Mouse (Mus musculus): ENCODE measurements at regions not wholly inside any gene's neighbourhood (a gene's known extent, or its start where the extent isn't known, plus 50 kb on each side); places are given as distances from the start of the nearest gene placed in this dataset.

DNA sequence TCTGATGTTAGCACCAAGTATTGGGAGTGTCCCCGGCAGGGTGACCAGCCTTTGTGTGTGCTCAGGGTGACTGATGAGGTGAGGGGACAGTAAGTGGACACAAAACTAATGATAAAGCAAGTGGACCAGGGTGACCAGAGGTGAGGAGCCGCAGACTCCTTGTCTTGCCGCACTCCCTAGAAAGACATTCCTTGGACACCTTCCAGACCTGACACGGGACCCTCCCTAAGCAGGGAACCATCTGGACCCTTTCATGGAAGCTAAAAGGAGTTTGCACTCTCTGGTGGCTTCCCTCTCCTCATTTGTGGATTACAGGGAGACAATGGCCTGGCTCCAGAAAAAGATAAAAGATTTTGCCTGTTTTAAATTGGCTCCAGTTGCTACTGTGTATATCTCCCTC is 230.7 kb downstream of the Gm12728 start:
- H3K4me1 ChIP-seq (ENCODE audit: control insufficient read depth, insufficient read depth, insufficient read length, low read length), result no peaks in the 10 kb centered on the region
- H3K4me3 ChIP-seq (ENCODE audit: insufficient read depth, low read depth, low read length), result no peak overlapping the region

DNA sequence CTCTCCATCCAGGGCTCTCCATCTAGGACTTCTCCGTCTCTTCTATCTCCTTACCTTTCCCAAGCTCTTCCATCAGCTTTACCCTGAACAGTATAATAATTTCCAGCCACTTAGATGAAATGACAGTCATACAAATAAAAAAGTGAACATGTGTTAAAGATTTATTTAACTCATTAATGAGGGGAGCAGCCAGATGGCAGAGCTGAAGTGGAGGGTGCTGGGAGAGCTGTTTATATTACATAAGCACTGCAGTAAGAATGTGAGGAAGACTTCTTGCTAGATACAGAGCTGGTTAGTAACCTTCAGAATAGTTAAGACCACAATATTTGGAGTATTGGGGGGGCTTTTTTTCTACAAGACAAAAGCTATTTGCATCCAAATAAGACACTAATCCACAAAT is 234.9 kb downstream of the Gm12728 start:
- H3K4me1 ChIP-seq (ENCODE audit: control insufficient read depth, insufficient read depth, insufficient read length, low read length), result no peaks in the 10 kb centered on the region
- H3K27ac ChIP-seq (replicated peaks; ENCODE audit: low read depth, low read length), result no peak overlapping the region
- no peak overlapping the region for H3K4me3 ChIP-seq (ENCODE audit: insufficient read depth, low read depth, low read length)

More for the DNA sequence above, 230.7 kb downstream of the Gm12728 start:
- no peak overlapping the region for H3K27ac ChIP-seq (replicated peaks; ENCODE audit: low read depth, low read length)

DNA sequence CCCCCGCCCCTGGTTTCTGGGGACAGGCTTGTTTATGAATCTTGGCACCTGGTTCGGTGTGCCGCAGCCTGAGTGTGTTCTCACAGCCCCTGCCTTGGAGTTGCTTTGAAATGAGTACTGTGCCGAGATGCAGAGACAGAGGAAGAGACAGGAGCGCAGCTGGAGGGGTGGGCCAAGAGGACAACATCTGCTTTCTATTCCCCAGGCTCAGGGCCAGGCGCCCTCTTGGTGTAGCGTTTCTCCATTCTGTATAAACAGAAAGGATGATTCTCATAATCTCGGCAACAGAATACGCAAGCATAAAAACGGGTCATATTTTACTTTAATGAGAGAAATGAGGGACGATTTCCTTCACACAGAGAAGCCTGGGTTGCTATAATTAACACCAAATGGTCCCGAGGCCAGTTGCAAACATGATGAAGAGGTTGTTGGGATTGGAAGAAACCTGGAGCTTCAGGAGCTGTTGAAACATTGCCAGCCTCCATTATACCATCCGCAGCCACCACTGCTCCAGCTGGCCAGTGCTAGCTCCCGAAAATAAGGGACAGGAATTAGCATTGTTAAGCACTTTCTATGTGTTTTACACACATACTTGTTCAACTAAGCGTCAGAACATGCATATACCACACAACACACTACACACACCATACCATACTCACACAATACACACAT is 236.4 kb downstream of the Gm12728 start:
- Histone ChIP-seq H3K27ac (replicated peaks; ENCODE audit: low read depth, low read length) (no peak overlapping the region), H3K4me3 (ENCODE audit: insufficient read depth, low read depth, low read length) (no peak overlapping the region), H3K4me1 (ENCODE audit: control insufficient read depth, insufficient read depth, insufficient read length, low read length) (no peaks in the 10 kb centered on the region)

DNA sequence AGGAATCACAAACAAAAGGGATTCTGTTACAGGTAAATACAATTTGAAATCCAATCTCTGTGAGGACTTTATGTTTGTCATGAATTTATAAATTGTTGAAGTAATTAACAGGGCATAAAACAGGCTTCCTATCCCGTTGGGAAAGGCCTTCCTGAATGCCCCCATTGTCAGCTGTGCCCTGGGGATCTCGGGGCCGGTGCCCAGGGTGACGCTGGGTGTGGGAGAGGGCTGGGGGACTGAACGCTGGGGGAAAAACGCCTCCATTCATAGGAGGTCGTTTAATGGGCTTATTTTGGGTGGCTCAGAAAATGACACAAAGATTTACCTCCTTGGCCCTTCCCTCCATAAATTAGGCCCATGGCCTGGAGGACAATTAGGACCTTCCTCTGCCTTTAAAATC is 250.7 kb downstream of the Gm12728 start:
- Histone ChIP-seq H3K27ac (replicated peaks; ENCODE audit: low read depth, low read length) (no peak overlapping the region), H3K4me3 (ENCODE audit: insufficient read depth, low read depth, low read length) (no peak overlapping the region)

DNA sequence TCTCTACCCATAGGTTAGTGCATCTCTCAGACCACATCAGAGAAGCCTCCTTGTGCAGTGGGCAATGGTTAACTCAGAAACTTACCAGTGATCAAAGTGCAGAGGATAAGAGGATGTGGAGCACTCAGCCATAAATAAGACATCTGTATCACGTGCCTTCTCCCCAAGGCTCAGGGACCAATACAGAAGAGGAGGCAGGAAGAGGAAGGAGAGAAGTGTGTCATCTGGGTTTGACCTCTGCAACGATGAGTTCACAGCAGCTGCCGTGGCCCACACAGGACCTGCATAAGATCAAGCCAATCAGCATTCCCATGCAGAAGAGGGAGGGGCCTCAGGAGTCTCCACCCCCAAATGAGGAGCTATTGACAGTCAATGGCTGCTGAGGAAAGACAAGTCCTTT is 252.8 kb downstream of the Gm12728 start:
- H3K27ac ChIP-seq (replicated peaks; ENCODE audit: low read depth, low read length), result no peak overlapping the region
- H3K4me3 ChIP-seq (ENCODE audit: insufficient read depth, low read depth, low read length), result no peak overlapping the region
- no peaks in the 10 kb centered on the region for H3K4me1 ChIP-seq (ENCODE audit: control insufficient read depth, insufficient read depth, insufficient read length, low read length)

More for the DNA sequence above, 250.7 kb downstream of the Gm12728 start:
- H3K4me1 ChIP-seq (ENCODE audit: control insufficient read depth, insufficient read depth, insufficient read length, low read length), result no peaks in the 10 kb centered on the region

DNA sequence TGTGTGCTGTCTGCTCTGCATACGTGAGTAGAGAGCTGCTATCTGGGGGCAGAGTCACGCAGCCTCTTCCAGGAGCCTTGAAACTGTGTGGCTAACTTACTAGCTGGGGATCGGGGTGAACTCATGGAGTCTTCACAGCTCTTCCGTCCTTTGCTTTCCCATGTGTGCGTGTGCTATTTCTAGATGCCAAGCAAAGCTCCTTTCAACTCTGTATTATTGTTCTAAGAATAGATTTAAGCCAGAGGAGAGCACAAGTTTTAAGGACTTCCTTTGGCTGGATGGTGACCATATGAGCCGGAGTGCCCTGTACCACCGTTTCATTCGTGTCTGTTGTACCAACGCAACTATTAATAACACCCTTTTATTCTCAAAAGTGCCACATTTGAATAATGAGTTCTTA is 254.0 kb downstream of the Gm12728 start:
- Histone ChIP-seq H3K27ac (replicated peaks; ENCODE audit: low read depth, low read length) (no peak overlapping the region), H3K4me1 (ENCODE audit: control insufficient read depth, insufficient read depth, insufficient read length, low read length) (no peaks in the 10 kb centered on the region), H3K4me3 (ENCODE audit: insufficient read depth, low read depth, low read length) (no peak overlapping the region)

DNA sequence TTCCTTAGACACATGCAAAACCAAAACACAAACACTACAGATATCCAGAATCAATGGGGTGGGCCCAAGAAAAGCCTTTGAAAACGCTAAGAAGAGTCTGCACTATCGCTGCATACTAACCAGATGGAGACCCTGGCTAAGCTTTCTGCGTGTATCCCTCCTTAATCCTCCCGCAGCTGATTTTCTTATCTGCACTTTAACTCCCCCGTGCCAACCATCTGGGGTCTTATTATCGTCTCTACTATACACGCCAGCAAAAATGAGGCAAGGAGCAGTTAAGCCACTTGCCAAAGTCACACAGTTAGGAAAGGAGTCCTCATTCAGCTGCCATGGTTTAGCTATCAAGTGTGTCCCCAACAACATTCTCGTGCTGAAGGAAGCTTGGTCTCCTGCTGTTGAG is 258.4 kb downstream of the Gm12728 start:
- Histone ChIP-seq H3K27ac (replicated peaks; ENCODE audit: low read depth, low read length) (no peak overlapping the region), H3K4me1 (ENCODE audit: control insufficient read depth, insufficient read depth, insufficient read length, low read length) (no peaks in the 10 kb centered on the region), H3K4me3 (ENCODE audit: insufficient read depth, low read depth, low read length) (no peak overlapping the region)

DNA sequence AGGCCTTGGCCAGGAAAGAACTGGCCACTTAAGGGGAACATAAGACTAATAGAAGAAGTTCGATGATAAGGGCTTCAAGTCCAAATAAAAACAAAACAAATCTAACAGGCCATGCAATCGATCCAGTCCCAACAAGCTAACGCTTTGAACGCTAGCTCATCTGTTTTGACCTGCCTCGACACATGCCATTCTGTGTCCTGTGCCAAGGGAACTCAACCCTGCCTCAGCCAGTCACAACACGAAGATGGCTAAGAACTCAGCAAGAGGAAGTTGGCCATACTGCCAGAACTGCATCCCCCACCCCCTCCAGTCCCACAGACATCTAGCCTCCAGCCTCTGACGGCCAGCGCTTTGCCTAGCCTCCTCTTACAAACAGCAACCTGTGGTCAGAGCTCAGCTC is 259.1 kb downstream of the Gm12728 start:
- no peak overlapping the region for H3K27ac ChIP-seq (replicated peaks; ENCODE audit: low read depth, low read length)

DNA sequence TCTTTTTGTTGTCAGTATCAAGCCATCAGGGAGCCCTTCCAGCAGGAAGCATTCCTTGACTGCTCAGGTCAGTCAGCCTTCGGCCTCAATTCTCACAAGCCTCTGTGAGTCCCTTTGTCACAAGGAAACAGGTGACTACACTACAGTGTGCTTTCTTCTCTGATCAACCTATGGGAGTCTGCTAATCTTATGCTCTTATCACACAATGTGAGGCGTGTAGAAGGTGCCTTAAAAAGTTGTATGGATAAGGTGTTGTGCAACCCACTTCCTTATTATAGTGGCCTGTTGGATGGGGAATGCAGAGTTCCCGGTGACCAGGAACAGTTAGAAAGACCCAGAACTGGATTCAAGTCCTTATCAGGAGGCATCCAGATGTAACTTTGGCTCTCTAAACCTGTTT is 260.2 kb downstream of the Gm12728 start:
- Histone ChIP-seq H3K4me3 (ENCODE audit: insufficient read depth, low read depth, low read length) (no peak overlapping the region), H3K27ac (replicated peaks; ENCODE audit: low read depth, low read length) (no peak overlapping the region), H3K4me1 (ENCODE audit: control insufficient read depth, insufficient read depth, insufficient read length, low read length) (no peaks in the 10 kb centered on the region; the same call in 1 of the 2 replicates)

More for the DNA sequence above, 259.1 kb downstream of the Gm12728 start:
- H3K4me3 ChIP-seq (ENCODE audit: insufficient read depth, low read depth, low read length), result no peak overlapping the region
- no peaks in the 10 kb centered on the region for H3K4me1 ChIP-seq (ENCODE audit: control insufficient read depth, insufficient read depth, insufficient read length, low read length)

DNA sequence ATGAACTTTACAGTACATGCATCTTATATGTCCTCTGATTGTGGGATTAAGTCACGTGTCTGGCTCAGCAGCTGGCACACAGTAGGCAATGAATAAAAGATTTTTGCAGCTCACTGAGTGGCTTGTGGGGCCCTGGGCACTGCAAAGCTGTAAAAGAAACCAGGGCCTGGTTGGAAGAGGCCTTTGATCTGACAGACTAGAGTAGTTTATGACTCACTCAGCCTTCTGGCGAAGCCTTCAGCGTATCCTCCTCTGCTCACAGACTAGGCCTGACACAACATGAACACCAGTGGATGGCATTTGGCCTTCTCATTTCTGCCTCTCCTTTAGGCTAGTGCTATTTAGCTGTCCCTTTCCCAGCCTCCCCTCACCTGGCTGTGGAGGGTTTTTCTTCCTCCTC is 260.6 kb downstream of the Gm12728 start:
- Histone ChIP-seq H3K4me3 (ENCODE audit: insufficient read depth, low read depth, low read length) (no peak overlapping the region), H3K27ac (replicated peaks; ENCODE audit: low read depth, low read length) (no peak overlapping the region), H3K4me1 (ENCODE audit: control insufficient read depth, insufficient read depth, insufficient read length, low read length) (no peaks in the 10 kb centered on the region; the same call in 1 of the 2 replicates)

DNA sequence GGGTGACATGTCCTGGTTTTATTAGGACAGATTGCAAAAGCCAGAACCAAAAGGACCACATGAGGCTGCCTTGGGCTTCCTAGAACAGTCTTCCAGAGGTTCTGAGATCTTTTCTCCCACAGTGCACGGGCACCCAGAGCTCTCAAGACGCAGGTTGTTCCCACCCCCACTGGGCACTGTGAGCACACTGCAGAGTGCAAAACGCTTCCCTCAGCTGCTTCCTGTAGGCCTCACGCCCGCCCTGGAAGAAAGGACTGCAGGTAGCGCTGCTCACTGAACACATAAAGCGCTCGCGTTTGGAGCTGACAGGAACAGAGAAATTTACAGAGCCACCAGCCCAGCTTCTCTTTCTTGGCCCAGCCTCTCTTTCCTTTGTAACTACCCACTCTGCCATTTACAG is 262.5 kb upstream of the Usp24 start:
- H3K4me1 ChIP-seq (ENCODE audit: control insufficient read depth, insufficient read depth, insufficient read length, low read length), result no peaks in the 10 kb centered on the region; the same call in 1 of the 2 replicates
- H3K4me3 ChIP-seq (ENCODE audit: insufficient read depth, low read depth, low read length), result no peak overlapping the region
- H3K27ac ChIP-seq (replicated peaks; ENCODE audit: low read depth, low read length), result no peak overlapping the region

DNA sequence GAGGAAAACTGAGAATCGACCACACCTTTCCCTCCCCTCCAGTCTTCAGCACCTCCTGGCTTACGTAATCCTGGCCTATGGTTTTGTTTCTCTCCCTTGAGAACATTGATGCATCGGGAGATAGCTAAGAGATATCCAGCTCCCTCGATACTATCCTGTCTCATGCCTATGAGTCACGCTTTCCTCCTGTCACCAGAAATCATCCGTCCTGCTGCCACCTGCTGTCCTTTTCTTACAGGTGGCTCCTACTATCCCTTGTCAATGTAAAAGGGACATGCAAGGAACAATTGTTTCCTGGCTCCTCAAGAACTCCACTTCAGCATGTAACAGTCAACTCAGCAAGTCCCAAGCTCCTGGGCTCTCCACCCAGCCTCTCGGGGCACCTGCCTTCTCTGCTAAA is 261.7 kb upstream of the Usp24 start:
- H3K4me3 ChIP-seq (ENCODE audit: insufficient read depth, low read depth, low read length), result no peak overlapping the region
- H3K27ac ChIP-seq (replicated peaks; ENCODE audit: low read depth, low read length), result no peak overlapping the region
- H3K4me1 ChIP-seq (ENCODE audit: control insufficient read depth, insufficient read depth, insufficient read length, low read length), result no peaks in the 10 kb centered on the region; the same call in 1 of the 2 replicates

DNA sequence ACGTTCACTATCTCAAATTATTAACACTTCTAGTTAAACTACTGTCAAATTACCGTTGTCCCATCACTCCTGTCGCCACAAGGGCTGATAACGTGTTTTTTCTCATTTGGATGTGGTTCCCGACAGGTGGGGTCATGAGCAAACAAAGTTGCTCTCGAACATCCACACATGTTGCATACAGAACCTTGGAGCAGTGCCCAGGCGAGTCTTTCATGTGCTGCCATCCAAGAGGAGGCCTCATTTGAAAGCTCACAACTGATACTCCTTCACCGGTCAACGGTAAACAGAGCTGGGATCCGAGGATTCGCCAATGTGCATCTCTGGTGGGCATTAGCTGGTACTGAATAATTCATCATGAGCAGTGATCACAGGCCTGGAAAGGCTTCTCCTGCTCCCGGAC is 253.4 kb upstream of the Usp24 start:
- no peak overlapping the region for H3K27ac ChIP-seq (replicated peaks; ENCODE audit: low read depth, low read length)
- H3K4me3 ChIP-seq (ENCODE audit: insufficient read depth, low read depth, low read length), result no peak overlapping the region
- no peaks in the 10 kb centered on the region for H3K4me1 ChIP-seq (ENCODE audit: control insufficient read depth, insufficient read depth, insufficient read length, low read length)

DNA sequence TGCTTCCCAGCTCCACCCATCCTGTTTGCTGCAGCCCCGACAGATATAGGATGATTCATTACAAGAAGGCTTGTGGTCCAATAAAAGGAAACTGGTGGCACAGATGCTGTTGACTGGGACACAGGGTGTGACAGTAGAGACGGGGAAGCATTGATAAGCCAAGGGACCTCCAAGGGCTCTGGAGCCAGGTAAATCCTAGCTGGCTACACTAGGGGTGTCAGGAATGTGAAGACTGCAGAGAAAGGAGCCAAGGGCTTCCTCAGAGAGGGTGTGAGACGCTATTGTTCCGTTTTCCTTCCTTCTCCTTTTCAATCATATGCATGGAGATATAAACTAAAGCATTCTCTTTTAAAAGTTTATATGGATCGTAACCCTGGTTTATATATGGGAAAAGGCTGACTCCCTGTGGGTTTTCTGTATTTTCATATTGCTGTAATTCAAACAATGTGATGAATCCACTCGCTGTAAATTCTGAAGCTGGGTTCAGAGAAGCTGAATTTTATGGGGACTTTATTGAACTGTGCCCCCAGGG is 252.1 kb upstream of the Usp24 start:
- Histone ChIP-seq H3K4me1 (ENCODE audit: control insufficient read depth, insufficient read depth, insufficient read length, low read length) (no peaks in the 10 kb centered on the region), H3K4me3 (ENCODE audit: insufficient read depth, low read depth, low read length) (no peak overlapping the region), H3K27ac (replicated peaks; ENCODE audit: low read depth, low read length) (no peak overlapping the region)

DNA sequence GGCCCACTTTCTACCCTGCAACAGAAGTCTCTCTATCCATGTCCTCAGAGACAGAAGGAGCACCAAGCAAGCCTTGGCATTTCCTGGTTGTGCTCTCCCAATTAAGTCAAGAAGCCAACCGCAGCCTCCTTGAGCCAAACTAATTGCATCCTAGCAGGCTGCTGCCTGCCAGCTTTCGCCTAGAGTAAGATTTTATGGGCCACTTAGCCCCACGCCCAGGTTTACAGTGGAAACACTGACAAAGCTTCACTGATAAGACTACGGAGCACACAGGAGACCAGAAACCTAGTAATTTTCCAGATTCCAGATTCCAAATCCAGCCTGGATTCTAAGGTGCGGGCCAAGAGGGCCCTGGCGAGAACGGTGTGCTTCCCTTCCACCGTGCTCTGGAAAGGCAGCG is 249.0 kb upstream of the Usp24 start:
- H3K4me1 ChIP-seq (ENCODE audit: control insufficient read depth, insufficient read depth, insufficient read length, low read length), result no peaks in the 10 kb centered on the region
- H3K27ac ChIP-seq (replicated peaks; ENCODE audit: low read depth, low read length), result no peak overlapping the region

DNA sequence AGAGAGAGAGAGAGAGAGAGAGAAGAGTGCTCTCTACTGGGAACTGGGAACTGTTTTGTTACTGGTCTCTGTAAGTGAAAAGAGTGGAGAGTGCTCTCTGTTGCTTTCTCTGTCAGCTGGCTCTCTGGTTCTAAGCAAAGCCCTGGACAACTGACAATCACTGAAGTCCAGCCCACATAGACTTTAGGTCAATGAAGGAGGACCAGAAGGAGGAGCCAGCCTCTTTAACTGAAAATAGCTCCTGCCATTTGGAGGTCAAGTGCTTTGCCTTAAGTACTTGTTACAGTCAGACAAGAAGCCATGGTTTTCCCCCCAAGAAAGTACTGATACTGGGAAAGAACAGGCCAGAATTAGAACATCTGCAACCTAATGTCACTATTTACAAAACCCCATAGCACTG is 232.5 kb upstream of the Usp24 start:
- no peak overlapping the region for H3K27ac ChIP-seq (replicated peaks; ENCODE audit: low read depth, low read length)
- no peaks in the 10 kb centered on the region for H3K4me1 ChIP-seq (ENCODE audit: control insufficient read depth, insufficient read depth, insufficient read length, low read length)
- H3K4me3 ChIP-seq (ENCODE audit: insufficient read depth, low read depth, low read length), result no peak overlapping the region

More for the DNA sequence above, 249.0 kb upstream of the Usp24 start:
- H3K4me3 ChIP-seq (ENCODE audit: insufficient read depth, low read depth, low read length), result no peak overlapping the region
